Mouse (Mus musculus) left cerebral cortex, adult 8-10 months (tissue): Measurements from ENCODE around the gene Gm7168. TPM values are rescaled to one million over a fixed set of nuclear protein-coding genes. Genes with fewer than 3 reads are reported as not detected.
"Not testable (repeated sequence)": the region's sequence is repeated elsewhere in the genome, so short reads cannot be mapped to it uniquely, and the experiment has no call there.

Experiments used
- DNase-seq, 2 experiments: peaks; one replicate each; pipeline ENCODE4 v3.0.0; 2022; ENCODE audit warnings: low spot score in 2 of 2
- total RNA-seq, 4 experiments: library from RNA; stranded (reverse); gene quantifications; 2 replicates each; pipeline ENCODE4 v1.2.4; 2022

The Gm7168 gene
- total RNA-seq, 4 experiments from 2014 or later, result not detected

DNA sequence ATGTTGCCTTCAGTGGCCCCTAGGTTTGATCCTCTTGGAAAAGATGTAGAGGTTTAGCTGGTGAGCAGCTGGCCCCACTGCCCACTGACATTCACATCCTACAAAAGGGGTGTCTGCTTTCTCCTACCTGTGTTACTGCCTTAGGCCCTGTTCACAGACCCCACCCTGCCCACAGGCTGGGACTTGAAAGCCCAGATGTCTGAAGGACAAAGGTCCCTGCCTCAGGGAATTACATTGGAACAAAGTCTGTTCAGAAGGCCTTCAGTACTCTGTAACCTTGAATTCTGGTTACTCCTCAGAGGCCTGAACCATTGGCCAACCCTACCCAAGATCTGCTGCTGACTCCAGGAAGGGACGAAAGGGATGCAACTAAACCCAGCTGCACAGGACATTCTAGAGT is 39.5 kb downstream of the Gm7168 start:
- no peak for DNase-seq

DNA sequence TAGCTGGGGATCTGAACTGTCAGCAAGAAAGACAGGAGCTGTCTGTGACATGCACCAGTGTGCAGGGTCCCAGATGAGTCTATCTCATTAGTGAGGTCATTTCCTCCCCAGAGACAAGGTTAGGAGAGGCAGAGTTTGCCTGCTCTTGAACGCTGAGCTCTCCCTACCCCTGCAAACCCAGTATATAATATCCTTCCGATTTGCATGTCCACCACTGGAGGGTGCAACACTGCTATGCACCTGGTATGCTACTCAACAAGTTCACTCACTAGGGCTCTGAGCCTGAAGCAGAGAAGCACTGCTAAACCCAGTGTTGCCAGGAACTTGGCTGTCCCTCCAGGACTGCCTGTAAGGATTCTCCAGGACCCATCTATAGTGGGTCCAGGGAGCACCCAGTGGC is 45.3 kb downstream of the Gm7168 start:
- not testable (repeated sequence) for DNase-seq

Other genes with a start within 250 kb of the Gm7168 start
- 100 to 1,000 TPM in 3 of 4 experiments, 10 to 100 TPM in 1; 99.9 to 115 (median 109) TPM for gene Afdn, start 187.8 kb upstream of the Gm7168 start, total RNA-seq
- 10 to 100 TPM; 17.3 to 21.4 (median 19.7) TPM for gene Tcte2, start 186.5 kb upstream of the Gm7168 start, total RNA-seq
- gene Gm7356, start 55.3 kb downstream of the Gm7168 start, total RNA-seq, result not detected
- gene Gm7358, start 111.2 kb downstream of the Gm7168 start, total RNA-seq, result not detected